Comparison of ENCODE assay signal across 15 mouse cellular contexts in the genomic region with DNA sequence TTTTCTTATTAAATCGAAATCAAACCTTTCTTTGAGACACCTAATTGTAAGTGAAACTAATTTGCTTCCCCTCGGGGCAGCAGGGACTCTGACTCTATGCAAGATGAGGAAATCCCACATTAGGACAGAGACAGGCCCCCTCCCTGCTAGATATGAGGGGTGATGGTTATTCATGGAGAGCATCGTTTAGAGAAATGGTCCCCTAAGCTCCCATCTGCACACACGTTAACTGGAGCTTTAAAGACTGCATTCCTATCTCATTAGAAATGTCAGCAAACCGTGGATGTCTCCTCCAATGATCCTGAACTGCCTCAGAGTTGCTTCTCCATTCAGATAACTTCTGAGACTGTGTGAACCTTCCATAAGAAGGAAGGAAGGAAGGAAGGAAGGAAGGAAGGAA.
"Had no signal": no experiment of that assay in that cellular context is flagged by ENCODE, and none has a peak within 500 bp of the region (broad histone marks: within the 10 kb centered on the region; RNA-seq: fewer than 3 reads in every experiment).

No protein-coding gene starts in this region.

- H3K27ac ChIP-seq: neural tube, embryonic 12.5 days; neural tube, embryonic 13.5 days; neural tube, embryonic 15.5 days; stomach, embryonic 15.5 days; stomach, postnatal 0 days had no signal

- H3K27me3 ChIP-seq: neural tube, embryonic 12.5 days; neural tube, embryonic 13.5 days; neural tube, embryonic 15.5 days; stomach, embryonic 15.5 days had no signal

- H3K4me3 ChIP-seq: neural tube, embryonic 12.5 days; neural tube, embryonic 13.5 days; neural tube, embryonic 15.5 days; stomach, embryonic 15.5 days had no signal

- H3K9me3 ChIP-seq: neural tube, embryonic 12.5 days; neural tube, embryonic 13.5 days; neural tube, embryonic 15.5 days; stomach, embryonic 15.5 days had no signal

- H3K4me1 ChIP-seq: neural tube, embryonic 12.5 days; stomach, embryonic 15.5 days had no signal

- DNase-seq: right cerebral cortex, adult 18-20 months; right cerebral cortex, postnatal 25 days; right cerebral cortex, postnatal 4 days; spleen, adult 18-20 months; thymus, adult 18-20 months; thymus, adult 2 months; thymus, postnatal 14 days; thymus, postnatal 25 days; thymus, postnatal 36 days; thymus, postnatal 4 days had no signal

- H3K4me2 ChIP-seq: neural tube, embryonic 12.5 days; neural tube, embryonic 13.5 days; neural tube, embryonic 15.5 days; stomach, embryonic 15.5 days had no signal

- H3K9ac ChIP-seq: neural tube, embryonic 12.5 days; neural tube, embryonic 13.5 days; neural tube, embryonic 15.5 days; stomach, embryonic 15.5 days had no signal

- H3K36me3 ChIP-seq: neural tube, embryonic 12.5 days; neural tube, embryonic 13.5 days; neural tube, embryonic 15.5 days; stomach, embryonic 15.5 days had no signal
